Mouse (Mus musculus) embryo, embryonic 10 days (tissue): ENCODE results near the gene Slc3a1.

Experiments
- DNase-seq: peaks from one replicate; pipeline ENCODE4 v3.0.0-alpha.2; 2015; ENCODE audit warnings: low spot score

The Slc3a1 gene

GRCm38 (mm10) chr17:85037855-85038254, 9.7 kb downstream of the Slc3a1 start:
- DNase-seq = no peak

GRCm38 (mm10) chr17:85038311-85038710, 10.1 kb downstream of the Slc3a1 start:
- DNase-seq = no peak

GRCm38 (mm10) chr17:85038761-85039160, 10.6 kb downstream of the Slc3a1 start:
- DNase-seq = no peak

GRCm38 (mm10) chr17:85040913-85041312, 12.7 kb downstream of the Slc3a1 start:
- no peak for DNase-seq

DNA sequence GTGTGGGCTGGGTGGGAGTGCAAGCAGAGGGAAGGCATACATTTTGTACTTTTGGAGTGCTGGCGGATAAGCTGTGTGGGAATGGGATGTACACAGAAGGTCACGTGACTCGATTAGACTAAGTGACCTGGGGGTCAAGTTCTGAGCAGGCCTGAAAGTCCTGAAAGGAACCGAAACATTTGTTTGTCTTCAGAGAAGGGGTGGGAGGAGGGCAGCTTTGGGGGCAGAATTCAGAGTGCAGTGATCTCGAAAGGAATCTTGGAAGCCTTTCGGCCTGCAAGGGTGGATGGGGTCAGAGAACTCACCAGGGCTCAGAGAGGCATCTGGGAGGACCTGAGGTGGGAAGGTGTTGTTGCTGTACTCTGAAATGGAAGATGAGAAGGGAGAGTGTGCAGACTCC, 14.2 kb downstream of the Slc3a1 start:
- no peak for DNase-seq

DNA sequence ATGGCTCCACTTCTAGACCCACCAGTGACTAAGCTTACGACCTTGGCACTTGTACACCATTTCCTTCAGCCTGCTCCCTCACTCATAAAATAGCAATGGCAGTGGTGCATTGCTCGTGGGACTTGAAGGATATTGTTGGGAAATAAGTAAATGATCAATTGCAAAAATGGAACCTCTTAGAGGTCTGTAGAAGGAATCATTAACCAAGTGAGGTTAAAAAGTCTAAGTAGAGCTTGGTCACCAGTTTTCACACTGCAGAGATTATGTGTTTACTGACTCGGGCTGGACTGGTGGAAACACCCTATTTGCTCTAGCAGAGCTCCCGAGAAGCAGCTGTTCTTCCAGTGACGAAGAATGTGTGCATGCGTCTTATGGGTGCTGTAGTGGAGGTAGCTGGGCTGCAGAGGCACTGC, 15.2 kb downstream of the Slc3a1 start:
- no peak for DNase-seq

GRCm38 (mm10) chr17:85044466-85044865, 16.3 kb downstream of the Slc3a1 start:
- DNase-seq = no peak

- DNase-seq = no peak
Observed at GRCm38 (mm10) chr17:85045160-85045559, 17.0 kb downstream of the Slc3a1 start.

GRCm38 (mm10) chr17:85048379-85048778, 20.2 kb downstream of the Slc3a1 start:
- no peak for DNase-seq

GRCm38 (mm10) chr17:85058276-85058675, 30.1 kb downstream of the Slc3a1 start:
- DNase-seq = no peak

DNA sequence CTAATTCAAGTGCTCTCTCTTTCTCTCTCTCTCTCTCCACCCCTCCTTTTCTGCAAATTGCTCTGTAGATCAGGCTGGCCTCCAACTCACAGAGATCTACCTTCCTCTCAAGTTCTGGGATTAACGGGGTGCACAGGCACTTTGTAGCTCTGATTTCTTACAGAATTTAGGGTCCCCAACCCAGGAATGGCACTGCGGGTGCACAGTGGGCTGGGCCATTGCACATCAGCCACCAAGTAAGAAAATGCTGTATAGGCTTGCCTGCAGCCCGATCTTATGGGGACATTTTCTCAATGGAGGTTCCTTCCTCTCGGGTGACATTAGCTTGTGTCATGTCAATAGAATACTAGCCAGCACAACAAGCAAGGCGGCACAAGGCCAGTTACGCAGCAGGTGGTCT, 31.0 kb downstream of the Slc3a1 start:
- DNase-seq = no peak

- no peak for DNase-seq
Observed at GRCm38 (mm10) chr17:85063560-85063959, 35.4 kb downstream of the Slc3a1 start.

DNA sequence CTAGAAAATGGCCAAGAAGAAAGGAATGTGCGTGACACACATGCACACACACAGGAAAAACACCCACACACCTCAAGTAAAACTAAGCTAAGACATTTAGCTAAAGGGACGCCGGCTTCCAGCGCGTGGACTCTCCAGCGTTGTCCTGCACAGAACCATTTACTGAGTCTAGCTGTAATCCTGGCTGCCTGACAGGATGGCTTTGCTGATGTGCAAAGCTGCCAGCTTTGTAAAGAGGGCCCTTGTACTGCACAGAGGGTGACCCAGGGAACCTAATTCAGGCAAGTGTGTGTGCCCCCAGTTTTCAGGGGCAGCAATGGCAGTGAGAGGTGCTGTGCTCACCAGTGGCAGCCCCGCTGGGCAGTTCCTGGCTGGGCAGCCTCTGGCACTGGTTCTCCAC, 39.2 kb downstream of the Slc3a1 start:
- DNase-seq = no peak

GRCm38 (mm10) chr17:85070658-85071057, 42.5 kb downstream of the Slc3a1 start:
- no peak for DNase-seq

DNA sequence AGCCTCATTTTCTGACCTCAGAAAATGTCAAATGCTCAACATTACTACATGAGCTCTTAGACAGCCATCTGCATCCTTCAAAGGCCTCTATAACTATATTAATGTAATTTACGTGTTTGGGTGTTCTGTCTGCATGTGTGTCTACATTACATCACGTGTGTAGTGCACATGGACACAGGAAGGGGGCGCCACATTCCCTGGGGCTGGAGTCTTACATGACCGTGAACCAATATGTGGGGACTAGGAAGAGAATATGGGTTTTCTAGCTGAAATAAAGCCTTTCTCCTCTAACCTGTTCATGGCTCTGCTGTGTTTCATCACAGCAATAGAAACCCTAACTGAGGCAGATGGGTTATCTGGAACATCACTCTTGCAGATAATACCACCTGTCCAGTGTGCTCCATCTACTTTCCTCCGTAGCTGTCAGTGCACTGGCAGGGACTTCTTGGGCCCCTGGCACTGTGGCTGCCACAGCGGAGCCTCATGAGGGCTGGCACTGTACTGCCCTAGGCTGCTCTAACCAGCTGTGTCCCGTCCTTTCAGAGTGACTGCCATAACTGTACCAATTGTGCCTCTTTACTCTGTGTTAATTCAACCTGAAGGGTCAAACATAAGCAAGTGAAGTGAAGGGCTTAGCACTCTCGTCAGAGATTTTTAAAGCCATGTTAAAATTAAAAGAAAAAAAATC, 43.1 kb downstream of the Slc3a1 start:
- DNase-seq = no peak

GRCm38 (mm10) chr17:85072383-85072782, 44.2 kb downstream of the Slc3a1 start:
- no peak for DNase-seq

- no peak for DNase-seq
Observed at GRCm38 (mm10) chr17:85073214-85073613, 45.0 kb downstream of the Slc3a1 start.

GRCm38 (mm10) chr17:85074083-85074482, 45.9 kb downstream of the Slc3a1 start:
- no peak for DNase-seq

- DNase-seq = no peak
Observed at GRCm38 (mm10) chr17:85079276-85079675, 51.1 kb downstream of the Slc3a1 start.

GRCm38 (mm10) chr17:85080781-85081180, 52.6 kb downstream of the Slc3a1 start:
- DNase-seq = no peak

- no peak for DNase-seq
Observed at GRCm38 (mm10) chr17:85085335-85085734, 57.2 kb downstream of the Slc3a1 start.

DNA sequence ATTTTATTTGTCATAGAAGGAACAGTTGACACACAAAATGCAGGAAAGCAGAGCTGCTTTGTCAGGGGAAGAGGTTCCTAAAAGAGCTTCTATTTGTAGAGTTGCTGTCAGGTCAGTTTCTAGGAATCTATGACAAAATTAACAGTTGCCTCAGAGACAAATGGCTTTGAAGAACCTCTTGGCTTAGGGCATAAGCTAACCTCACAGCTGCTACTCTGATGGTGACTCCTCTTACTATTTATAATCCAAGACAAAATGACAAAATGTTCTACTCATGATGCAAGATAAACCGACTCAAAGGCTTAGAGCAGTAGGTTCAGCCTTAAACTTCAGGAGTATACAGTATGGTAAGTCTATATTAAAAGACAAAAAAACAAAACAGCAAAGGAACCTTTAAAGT, 58.3 kb downstream of the Slc3a1 start:
- DNase-seq = no peak

GRCm38 (mm10) chr17:85087591-85087990, 59.4 kb downstream of the Slc3a1 start:
- no peak for DNase-seq

DNA sequence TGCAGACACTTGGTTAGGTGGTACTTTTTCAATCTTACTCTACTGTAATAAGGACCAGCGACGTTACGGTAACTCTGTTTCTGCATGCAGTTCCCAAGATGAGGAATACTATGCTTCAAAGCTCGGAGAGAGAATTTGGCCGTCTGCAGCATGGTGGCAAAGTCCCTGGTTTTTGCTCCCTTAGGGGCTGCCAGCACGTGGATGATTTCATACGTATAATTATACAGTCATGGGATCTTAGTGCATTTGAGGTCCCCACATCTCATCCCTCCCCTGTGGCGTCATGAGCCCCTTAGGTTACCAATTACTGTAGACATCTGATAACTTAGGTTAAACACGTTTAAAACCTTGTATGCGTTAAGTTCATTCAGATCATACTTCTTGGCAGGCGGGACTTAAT, 60.2 kb downstream of the Slc3a1 start:
- no peak for DNase-seq
